In the genomic region with DNA sequence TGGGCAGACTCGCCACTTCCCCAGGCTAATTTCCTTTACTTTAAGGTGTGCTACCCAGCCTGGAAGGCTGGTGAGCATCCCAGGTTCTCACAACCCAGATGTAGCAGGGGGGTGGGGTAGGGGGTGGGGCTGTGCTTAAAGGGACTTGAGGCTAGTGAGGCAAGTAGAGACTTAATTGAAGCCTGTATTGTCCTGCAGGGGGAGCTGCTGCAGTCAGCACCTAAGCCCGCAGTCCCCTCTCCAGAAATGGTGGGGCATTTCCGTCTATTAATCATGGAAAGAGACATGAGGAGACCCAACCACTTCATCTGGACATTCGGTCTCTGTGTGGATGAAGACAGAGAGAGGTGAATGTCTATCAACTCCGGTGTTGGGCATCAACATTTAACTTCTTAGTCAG, we compare ENCODE assay signal across 12 mouse cellular contexts. TPM values are rescaled to one million over a fixed set of nuclear protein-coding genes. Genes with fewer than 3 reads are reported as not detected.
DNase-seq lines count a peak whose midpoint lies in the region; ATAC-seq and TF ChIP-seq lines count a peak whose summit lies in the region.
"Had no signal": no experiment of that assay in that cellular context is flagged by ENCODE, and none has a peak within 500 bp of the region (broad histone marks: within the 10 kb centered on the region; RNA-seq: fewer than 3 reads in every experiment).

No protein-coding gene starts in this region.

- peak; percentile 24 for TF ChIP-seq CTCF in heart, postnatal 0 days (IDR thresholded peaks at IDR 0.05; ENCODE audit: low read depth)
- peak; percentile 46; the same call in 1 of the 2 replicates for TF ChIP-seq CTCF in small intestine, adult 2 months (IDR thresholded peaks at IDR 0.05; ENCODE audit: extremely low read depth, insufficient read length, insufficient replicate concordance, low read depth, low read length)

- ATAC-seq in heart, postnatal 0 days (ENCODE audit: insufficient read depth, low read depth) = no peak
- ATAC-seq: forebrain, embryonic 13.5 days had no signal

- 53% methylated on average over 5 of the region's 5 CpGs for whole genome bisulfite sequencing in heart, postnatal 0 days
- 37% methylated on average over 5 of the region's 5 CpGs for WGBS in small intestine, adult 2 months

- H3K27me3 ChIP-seq in heart, postnatal 0 days (ENCODE audit: control insufficient read depth, insufficient read depth, low read length) = peaks cover 18% of the 10 kb centered on the region
- H3K27me3 ChIP-seq in erythroblast, embryonic 14.5 days (ENCODE audit: control insufficient read depth) = peaks cover 2% of the 10 kb centered on the region; the same call in 1 of the 2 replicates
- H3K27me3 ChIP-seq in small intestine, adult 2 months (ENCODE audit: control insufficient read depth, insufficient read depth, low read length) = peaks cover 8% of the 10 kb centered on the region; the same call in 1 of the 2 replicates

- H3K9ac ChIP-seq in heart, postnatal 0 days (replicated peaks; ENCODE audit: low read depth, low read length) = no peak overlapping the region
- H3K9ac ChIP-seq: forebrain, embryonic 13.5 days; limb, embryonic 13.5 days had no signal

- no peak overlapping the region for H3K27ac ChIP-seq in heart, postnatal 0 days (ENCODE audit: low read depth)
- H3K27ac ChIP-seq in small intestine, adult 2 months (ENCODE audit: insufficient read depth, low read depth, low read length) = no peak overlapping the region
- H3K27ac ChIP-seq: forebrain, embryonic 13.5 days; limb, embryonic 13.5 days had no signal

- TF ChIP-seq POLR2A in small intestine, adult 2 months (IDR thresholded peaks at IDR 0.05; ENCODE audit: low read depth, low read length) = no peak

- H3K4me2 ChIP-seq in heart, postnatal 0 days (ENCODE audit: low read depth, low read length) = no peak overlapping the region
- H3K4me2 ChIP-seq: forebrain, embryonic 13.5 days; limb, embryonic 13.5 days had no signal

- no peak for TF ChIP-seq EP300 in heart, postnatal 0 days (IDR thresholded peaks at IDR 0.05; ENCODE audit: low read depth)

- H3K9me3 ChIP-seq in heart, postnatal 0 days (replicated peaks; ENCODE audit: control insufficient read depth, low read length) = no peaks in the 10 kb centered on the region
- peaks cover 3% of the 10 kb centered on the region; the same call in 1 of the 2 replicates for H3K9me3 ChIP-seq in erythroblast, embryonic 14.5 days (ENCODE audit: control insufficient read depth, low read length)
- H3K9me3 ChIP-seq: forebrain, embryonic 13.5 days; limb, embryonic 13.5 days had no signal

- H3K4me1 ChIP-seq in heart, postnatal 0 days (ENCODE audit: control insufficient read depth, insufficient read depth) = no peaks in the 10 kb centered on the region
- peaks cover 87% of the 10 kb centered on the region for H3K4me1 ChIP-seq in erythroblast, embryonic 14.5 days (ENCODE audit: control insufficient read depth)
- no peaks in the 10 kb centered on the region for H3K4me1 ChIP-seq in small intestine, adult 2 months (ENCODE audit: control insufficient read depth, insufficient read depth, insufficient read length, low read length)
- H3K4me1 ChIP-seq: limb, embryonic 13.5 days had no signal

- no peak for DNase-seq in heart, postnatal 0 days (ENCODE audit: low spot score)
- no peak for DNase-seq in heart, postnatal 4 days
- peak; percentile 41 for DNase-seq in thymus, postnatal 14 days
- no peak for DNase-seq in thymus, postnatal 10 days (ENCODE audit: low spot score in 2 of 2)
- no peak for DNase-seq in right cerebral cortex, postnatal 36 days (ENCODE audit: low spot score in 2 of 2)
- no peak for DNase-seq in frontal cortex, postnatal 25 days (ENCODE audit: low spot score in 2 of 2)
- DNase-seq: cerebellum, adult 11 months had no signal

- no peak overlapping the region for H3K4me3 ChIP-seq in heart, postnatal 0 days (ENCODE audit: low read depth, low read length)
- peak overlapping the region; percentile 92 for H3K4me3 ChIP-seq in erythroblast, embryonic 14.5 days (replicated peaks)
- H3K4me3 ChIP-seq in small intestine, adult 2 months (ENCODE audit: low read depth, low read length) = no peak overlapping the region
- H3K4me3 ChIP-seq: forebrain, embryonic 13.5 days; limb, embryonic 13.5 days had no signal

- no peaks in the 10 kb centered on the region for H3K36me3 ChIP-seq in heart, postnatal 0 days (replicated peaks; ENCODE audit: control insufficient read depth, insufficient read depth, low read length)
- peaks cover 97% of the 10 kb centered on the region for H3K36me3 ChIP-seq in erythroblast, embryonic 14.5 days (ENCODE audit: control insufficient read depth)
- no peaks in the 10 kb centered on the region for H3K36me3 ChIP-seq in small intestine, adult 2 months (ENCODE audit: control insufficient read depth, insufficient read depth, low read length)
- H3K36me3 ChIP-seq: limb, embryonic 13.5 days had no signal

RNA-seq across cellular contexts. Expression of gene Gfi1b, which starts 5.4 kb away (rescaled TPM):
- not detected in 2 replicates for total RNA-seq in heart, postnatal 0 days (2014; rRNA removed; ENCODE audit: low replicate concordance)
- polyA plus RNA-seq in heart, postnatal 0 days (2015; fragmentation: Nextera tagmentation; extraction: Ambion mirVana) = 0.23 TPM in 1 of 2 replicates, not detected in the other
- total RNA-seq in heart, postnatal 4 days (2021) = not detected
- 35.4 and 47.5 TPM in 2 replicates for polyA plus RNA-seq in erythroblast, embryonic 14.5 days (2012)
- polyA plus RNA-seq in small intestine, adult 2 months (2012; rRNA removed) = 1.3 and 1.8 TPM in 2 replicates
- total RNA-seq: heart, postnatal 25 days had no signal

RNA-seq across cellular contexts. Expression of gene Tsc1, which starts 24.7 kb away (rescaled TPM):
- total RNA-seq in heart, postnatal 0 days (2014; rRNA removed; ENCODE audit: low replicate concordance) = 12.8 and 14.6 TPM in 2 replicates
- polyA plus RNA-seq in heart, postnatal 0 days (2015; fragmentation: Nextera tagmentation; extraction: Ambion mirVana) = 7.2 and 7.7 TPM in 2 replicates
- 10 to 100 TPM; 16.4 to 17.5 TPM for total RNA-seq in heart, postnatal 4 days (2021)
- polyA plus RNA-seq in erythroblast, embryonic 14.5 days (2012) = 0.56 and 0.79 TPM in 2 replicates
- 3.2 and 7.0 TPM in 2 replicates for polyA plus RNA-seq in small intestine, adult 2 months (2012; rRNA removed)

RNA-seq across cellular contexts. Expression of gene Gtf3c5, which starts 32.8 kb away (rescaled TPM):
- 14.0 and 14.3 TPM in 2 replicates for total RNA-seq in heart, postnatal 0 days (2014; rRNA removed; ENCODE audit: low replicate concordance)
- 12.4 and 12.7 TPM in 2 replicates for polyA plus RNA-seq in heart, postnatal 0 days (2015; fragmentation: Nextera tagmentation; extraction: Ambion mirVana)
- 10 to 100 TPM; 17.8 to 18.3 TPM for total RNA-seq in heart, postnatal 4 days (2021)
- polyA plus RNA-seq in erythroblast, embryonic 14.5 days (2012) = 1.8 and 2.1 TPM in 2 replicates
- 7.7 and 13.7 TPM in 2 replicates for polyA plus RNA-seq in small intestine, adult 2 months (2012; rRNA removed)

RNA-seq across cellular contexts. Expression of gene Cel, which starts 53.2 kb away (rescaled TPM):
- total RNA-seq in heart, postnatal 0 days (2014; rRNA removed; ENCODE audit: low replicate concordance) = not detected in 2 replicates
- not detected in 2 replicates for polyA plus RNA-seq in heart, postnatal 0 days (2015; fragmentation: Nextera tagmentation; extraction: Ambion mirVana)
- not detected for total RNA-seq in heart, postnatal 4 days (2021)
- polyA plus RNA-seq in erythroblast, embryonic 14.5 days (2012) = not detected in 2 replicates
- polyA plus RNA-seq in small intestine, adult 2 months (2012; rRNA removed) = 8.8 and 5,109 TPM in 2 replicates
- total RNA-seq: heart, postnatal 25 days had no signal
- polyA plus RNA-seq: forebrain, embryonic 13.5 days had no signal

Comparison
In these comparisons a context has a peak if more than half of its experiments do, and no peak if none do; other contexts are left out.
1. RNA of gene Gfi1b, which starts 5.4 kb away (polyA plus RNA-seq): 35.4 to 47.5 TPM in erythroblast, embryonic 14.5 days; 1.3 to 1.8 TPM in small intestine, adult 2 months and 0.23 TPM in heart, postnatal 0 days; every median in the first group is over 10 times any median in the second.